Mouse (Mus musculus) limb, embryonic 13.5 days (tissue): ENCODE data around the gene Strip2. TPM values are rescaled to one million over a fixed set of nuclear protein-coding genes. Genes with fewer than 3 reads are reported as not detected.

Experiments used
- ATAC-seq: fragments of 200-750 bp; cut with Nextera tagmentation; 2 replicates; pipeline ENCODE4 v1.8.0; 2017; ENCODE audit warnings: low read depth, moderate number of reproducible peaks, moderate TSS enrichment; ENCODE audit not compliant: low FRiP score
- H3K27ac ChIP-seq: fragments of 300-500 bp; sonication (generic); 2 replicates; pipeline ENCODE4 v1.5.1; 2015; ENCODE audit warnings: inconsistent platforms, mild to moderate bottlenecking, moderate library complexity
- H3K27me3 ChIP-seq: fragments of 300-500 bp; sonication (generic); 2 replicates; pipeline ENCODE4 v1.6.1; 2015; ENCODE audit warnings: mild to moderate bottlenecking, inconsistent platforms
- H3K36me3 ChIP-seq: fragments of 300-500 bp; sonication (generic); 2 replicates; pipeline ENCODE4 v1.6.1; 2015; ENCODE audit warnings: inconsistent platforms, mild to moderate bottlenecking, moderate library complexity
- H3K4me1 ChIP-seq: fragments of 300-500 bp; sonication (generic); 2 replicates; pipeline ENCODE4 v1.6.1; 2015; ENCODE audit warnings: inconsistent platforms
- H3K4me2 ChIP-seq: fragments of 300-500 bp; sonication (generic); replicated peaks from 2 replicates; pipeline ENCODE4 v1.6.1; 2015; ENCODE audit warnings: inconsistent platforms, mild to moderate bottlenecking, moderate library complexity
- H3K4me3 ChIP-seq: fragments of 300-500 bp; sonication (generic); 2 replicates; pipeline ENCODE4 v1.5.1; 2015; ENCODE audit warnings: moderate library complexity, mild to moderate bottlenecking, inconsistent platforms
- H3K9ac ChIP-seq: fragments of 300-500 bp; sonication (generic); 2 replicates; pipeline ENCODE4 v1.6.1; 2015; ENCODE audit warnings: mild to moderate bottlenecking, inconsistent platforms
- H3K9me3 ChIP-seq: fragments of 300-500 bp; sonication (generic); 2 replicates; pipeline ENCODE4 v1.6.1; 2016; ENCODE audit warnings: inconsistent platforms
- WGBS: fragments of 180-500 bp; shearing (Covaris S2); methylation state at CpG from one replicate; pipeline ENCODE4 v1.1.7; 2015; 5-methylcytosine and 5-hydroxymethylcytosine counted together
- polyA plus RNA-seq: library from polyadenylated mRNA; unstranded; fragments of >200 nt; fragmentation: Nextera tagmentation; extraction: Ambion mirVana; gene quantifications from 2 replicates; pipeline ENCODE4 v1.2.1, GENCODE M21; 2015

Strip2 gene
- polyA plus RNA-seq, 1 experiment from 2014 or later = 3.7 TPM

DNA sequence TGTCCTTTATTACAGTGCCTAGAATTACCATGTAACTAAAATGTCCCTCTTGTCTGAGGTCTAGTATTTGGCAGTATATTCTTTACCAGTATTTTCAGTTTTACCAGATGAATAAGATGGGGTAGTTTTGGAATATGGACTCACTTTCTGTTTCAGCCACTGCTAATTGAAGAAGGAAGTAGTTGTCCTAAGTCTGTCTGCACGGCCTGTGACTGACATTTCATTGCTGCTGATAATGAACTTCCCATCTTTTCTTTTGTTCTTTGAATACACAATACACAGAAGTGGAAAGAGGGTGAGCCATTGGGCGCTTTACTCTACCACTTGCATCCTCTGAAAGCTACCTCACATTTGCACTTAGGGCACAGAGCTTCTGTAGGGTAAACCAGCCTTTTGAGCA lies 14.6 kb upstream of the Strip2 start:
- WGBS = 83% methylated on average over 2 of the region's 2 CpGs
- no peak overlapping the region for H3K27ac ChIP-seq
- no peaks in the 10 kb centered on the region for H3K9me3 ChIP-seq
- H3K4me2 ChIP-seq = no peak overlapping the region
- H3K27me3 ChIP-seq = no peaks in the 10 kb centered on the region
- H3K36me3 ChIP-seq = peaks cover 47% of the 10 kb centered on the region
- H3K9ac ChIP-seq = no peak overlapping the region
- H3K4me3 ChIP-seq = no peak overlapping the region
- no peaks in the 10 kb centered on the region for H3K4me1 ChIP-seq
- ATAC-seq = no peak

DNA sequence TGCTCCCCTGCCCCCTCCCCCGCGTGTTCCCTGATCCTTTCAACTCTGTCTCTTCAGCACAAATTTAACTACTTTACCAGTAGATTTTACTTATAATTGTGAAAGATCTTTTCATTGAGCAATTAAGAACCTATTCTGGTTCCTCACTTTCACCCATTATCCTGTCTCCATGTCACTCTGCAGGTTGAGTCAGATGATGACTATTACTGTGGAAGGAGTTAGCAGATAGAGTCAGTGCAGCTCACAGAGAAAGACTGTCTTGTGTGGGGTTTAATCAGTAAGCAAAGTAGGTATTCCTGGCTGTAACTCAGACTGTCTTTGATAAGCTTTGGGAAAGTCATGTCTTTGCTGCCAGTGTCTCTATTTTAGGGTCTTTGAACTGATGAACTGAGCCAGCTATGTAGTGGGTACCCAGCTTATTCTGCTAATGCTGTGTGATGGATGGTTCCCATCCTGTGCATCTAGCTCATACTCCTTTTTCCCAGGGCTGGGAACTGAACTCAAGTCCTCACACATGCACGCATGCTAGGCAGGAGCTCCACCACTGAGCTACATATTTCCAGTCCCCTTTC lies 13.4 kb upstream of the Strip2 start:
- Histone ChIP-seq H3K4me3 (no peak overlapping the region), H3K4me1 (no peaks in the 10 kb centered on the region), H3K27me3 (no peaks in the 10 kb centered on the region), H3K27ac (no peak overlapping the region), H3K9me3 (no peaks in the 10 kb centered on the region), H3K9ac (no peak overlapping the region), H3K36me3 (peaks cover 43% of the 10 kb centered on the region), H3K4me2 (no peak overlapping the region)
- ATAC-seq = no peak
- 92% methylated on average over 3 of the region's 3 CpGs for WGBS

DNA sequence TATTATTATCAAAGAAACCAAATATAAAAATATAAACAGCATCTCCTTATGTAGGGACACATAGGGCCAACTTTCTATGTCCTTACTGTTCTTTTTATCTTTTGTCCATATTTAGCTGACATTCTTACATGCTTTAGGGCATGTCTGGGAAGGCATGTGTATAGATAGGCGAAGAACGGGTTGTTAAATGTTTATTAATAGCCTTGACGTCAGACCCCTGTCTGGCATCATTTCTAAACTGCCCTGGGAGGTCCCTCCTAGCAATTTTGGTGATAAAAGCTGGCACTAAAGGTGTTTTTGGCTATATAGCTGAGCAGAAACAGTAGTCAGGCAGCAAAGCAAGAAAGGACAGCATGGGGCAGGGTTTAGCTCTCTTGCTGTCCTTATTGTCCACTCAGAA lies 12.5 kb upstream of the Strip2 start:
- Histone ChIP-seq H3K4me3 (no peak overlapping the region), H3K36me3 (peaks cover 50% of the 10 kb centered on the region), H3K27ac (no peak overlapping the region), H3K9me3 (no peaks in the 10 kb centered on the region), H3K9ac (no peak overlapping the region), H3K4me1 (no peaks in the 10 kb centered on the region), H3K27me3 (no peaks in the 10 kb centered on the region), H3K4me2 (no peak overlapping the region)
- ATAC-seq = no peak
- WGBS = 59% methylated on average over 3 of the region's 3 CpGs

DNA sequence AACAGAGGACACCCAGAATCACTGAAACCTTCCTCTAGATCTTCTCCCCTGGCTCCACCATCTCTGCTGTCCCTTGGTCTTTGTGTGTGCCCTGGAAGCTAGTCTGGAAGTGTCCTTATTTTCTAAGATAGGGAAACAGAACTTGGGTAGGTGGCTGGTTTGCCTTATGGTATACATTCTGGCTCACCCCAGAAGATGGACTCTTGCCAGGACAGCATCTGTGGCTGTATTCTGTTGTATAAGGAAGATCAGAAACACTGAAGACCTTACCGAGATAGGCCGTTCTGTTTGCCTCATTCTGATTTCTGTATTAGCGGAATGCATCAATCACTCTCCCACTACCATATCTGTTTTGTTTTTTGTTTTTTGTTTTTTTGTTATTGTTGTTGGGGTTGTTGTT lies 6.2 kb upstream of the Strip2 start:
- no peak for ATAC-seq

DNA sequence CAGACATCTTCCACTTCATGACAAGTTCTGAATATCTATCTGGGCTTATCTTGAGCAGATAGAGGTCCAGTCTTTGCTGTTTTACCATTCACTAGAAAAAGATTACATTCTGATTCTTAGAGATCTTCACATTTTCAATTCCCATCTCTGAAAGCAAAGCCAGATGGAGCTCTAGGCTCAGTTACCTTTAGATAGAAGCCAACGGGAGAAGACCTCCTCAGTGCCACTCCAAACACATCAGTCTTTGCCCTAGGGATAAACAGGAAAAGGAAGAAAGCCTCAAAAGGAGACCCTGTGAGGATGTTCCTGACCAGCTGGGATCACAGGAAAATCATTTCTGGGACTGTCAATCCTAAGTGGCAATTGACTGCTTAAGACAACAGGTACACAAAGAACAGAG lies 3.1 kb upstream of the Strip2 start:
- no peak overlapping the region for H3K27ac ChIP-seq
- no peak for ATAC-seq
- no peak overlapping the region for H3K4me2 ChIP-seq
- 33% methylated on average over 1 of the region's 1 CpGs for WGBS
- H3K9me3 ChIP-seq = no peaks in the 10 kb centered on the region
- H3K27me3 ChIP-seq = peaks cover 26% of the 10 kb centered on the region
- no peak overlapping the region for H3K4me3 ChIP-seq
- H3K36me3 ChIP-seq = peaks cover 27% of the 10 kb centered on the region
- H3K4me1 ChIP-seq = peaks cover 12% of the 10 kb centered on the region
- H3K9ac ChIP-seq = no peak overlapping the region

More for the DNA sequence above, 6.2 kb upstream of the Strip2 start:
- peaks cover 8% of the 10 kb centered on the region for H3K27me3 ChIP-seq
- 90% methylated on average over 3 of the region's 3 CpGs for WGBS
- peaks cover 42% of the 10 kb centered on the region for H3K36me3 ChIP-seq
- H3K4me1 ChIP-seq = no peaks in the 10 kb centered on the region
- H3K4me3 ChIP-seq = no peak overlapping the region
- H3K9me3 ChIP-seq = no peaks in the 10 kb centered on the region
- H3K4me2 ChIP-seq = no peak overlapping the region
- H3K27ac ChIP-seq = no peak overlapping the region
- H3K9ac ChIP-seq = no peak overlapping the region

DNA sequence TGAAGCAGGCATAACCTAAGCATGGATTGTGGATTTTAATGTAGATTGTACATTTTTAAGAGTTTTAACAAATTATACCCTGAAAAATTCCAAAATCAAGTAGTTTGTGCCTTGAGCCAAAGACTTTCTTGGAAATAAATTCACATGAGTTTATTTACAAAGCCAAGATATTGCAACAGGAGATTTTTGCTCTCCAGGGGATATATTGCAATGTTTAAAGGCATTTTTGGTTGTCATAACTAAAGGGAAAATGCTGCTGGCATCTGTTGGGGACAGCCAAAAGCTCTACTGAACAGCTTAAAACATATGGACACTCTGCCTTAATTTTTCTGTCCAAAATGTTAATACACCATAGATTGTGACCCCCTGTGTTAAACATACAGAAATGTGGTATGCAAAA lies 2.7 kb upstream of the Strip2 start:
- H3K36me3 ChIP-seq = peaks cover 22% of the 10 kb centered on the region
- no peak overlapping the region for H3K27ac ChIP-seq
- no peaks in the 10 kb centered on the region for H3K9me3 ChIP-seq
- H3K4me3 ChIP-seq = no peak overlapping the region
- peaks cover 12% of the 10 kb centered on the region for H3K4me1 ChIP-seq
- no peak overlapping the region for H3K4me2 ChIP-seq
- H3K9ac ChIP-seq = no peak overlapping the region
- ATAC-seq = no peak
- peaks cover 31% of the 10 kb centered on the region for H3K27me3 ChIP-seq

DNA sequence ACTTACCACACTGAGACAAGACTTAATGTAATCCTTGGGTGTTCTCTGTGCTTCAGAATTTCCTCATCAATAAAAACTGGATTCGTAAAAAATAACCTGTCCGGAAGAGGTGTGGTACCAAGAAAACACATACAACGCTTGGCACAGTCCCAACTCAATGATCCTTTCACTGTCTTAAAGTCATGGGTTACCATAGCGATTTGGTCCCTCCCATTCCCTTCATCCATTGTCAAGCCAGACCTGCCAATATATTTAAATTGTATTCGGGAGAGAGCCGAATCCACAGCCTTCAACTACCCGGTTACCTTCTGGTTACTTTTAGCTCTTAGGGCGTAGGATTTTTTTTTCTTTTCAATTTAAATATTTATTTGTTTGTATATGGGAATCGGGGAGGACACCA lies 976 bp upstream of the Strip2 start:
- ATAC-seq = no peak
- WGBS = 40% methylated on average over 9 of the region's 9 CpGs
- no peak overlapping the region for H3K4me2 ChIP-seq
- peaks cover 6% of the 10 kb centered on the region for H3K36me3 ChIP-seq
- H3K27ac ChIP-seq = no peak overlapping the region
- no peak overlapping the region for H3K4me3 ChIP-seq
- H3K9me3 ChIP-seq = no peaks in the 10 kb centered on the region
- H3K9ac ChIP-seq = no peak overlapping the region
- H3K27me3 ChIP-seq = peaks cover 32% of the 10 kb centered on the region
- peaks cover 12% of the 10 kb centered on the region for H3K4me1 ChIP-seq

DNA sequence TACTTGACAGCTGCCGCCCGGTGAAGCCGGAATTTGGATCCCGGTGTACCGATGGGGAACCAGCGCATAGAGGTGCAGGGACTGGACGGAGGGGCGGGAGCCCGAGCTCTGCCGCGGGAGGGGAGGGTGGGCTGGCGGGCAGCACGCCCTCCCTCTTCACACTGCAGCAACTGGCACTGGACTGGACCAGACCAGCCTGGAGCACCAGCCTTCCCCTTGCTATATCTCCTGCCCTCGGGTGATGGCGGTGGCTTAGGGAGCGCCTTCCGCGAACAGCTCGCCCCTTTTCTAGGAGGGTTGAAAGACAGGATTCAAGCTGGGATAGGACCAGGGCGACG lies 540 bp downstream of the Strip2 start:
- Histone ChIP-seq H3K9ac (peak overlapping the region; percentile 66), H3K4me1 (peaks cover 12% of the 10 kb centered on the region), H3K27ac (no peak overlapping the region), H3K9me3 (no peaks in the 10 kb centered on the region), H3K4me3 (peak overlapping the region; percentile 78), H3K36me3 (no peaks in the 10 kb centered on the region), H3K4me2 (peak overlapping the region; percentile 92), H3K27me3 (peaks cover 32% of the 10 kb centered on the region)
- peak; percentile 75 for ATAC-seq
- under 1% methylated on average over 21 of the region's 21 CpGs for WGBS

DNA sequence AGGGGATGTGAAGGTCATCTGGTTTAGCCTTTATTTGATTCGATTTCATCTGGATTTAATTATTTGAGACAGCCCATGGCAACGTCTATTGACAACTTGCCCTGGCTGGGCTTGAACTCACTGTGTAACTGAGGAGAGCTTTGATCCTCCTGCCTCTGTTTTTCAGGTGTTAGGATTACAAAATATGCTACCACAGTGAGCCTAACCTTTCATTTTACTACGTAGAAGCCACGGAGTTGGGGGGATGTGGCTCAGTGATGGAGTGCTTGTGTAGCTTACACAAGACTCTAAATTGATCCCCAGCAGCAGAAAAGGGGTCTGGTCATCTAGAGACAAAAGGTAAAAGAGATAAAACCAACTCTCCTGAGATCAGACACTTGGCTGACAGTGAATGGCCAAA lies 1.1 kb downstream of the Strip2 start:
- no peaks in the 10 kb centered on the region for H3K36me3 ChIP-seq
- 27% methylated on average over 4 of the region's 4 CpGs for WGBS
- H3K27ac ChIP-seq = no peak overlapping the region
- peak overlapping the region; percentile 78 for H3K4me3 ChIP-seq
- no peaks in the 10 kb centered on the region for H3K9me3 ChIP-seq
- ATAC-seq = no peak
- no peak overlapping the region for H3K9ac ChIP-seq
- peaks cover 32% of the 10 kb centered on the region for H3K27me3 ChIP-seq
- H3K4me1 ChIP-seq = peaks cover 12% of the 10 kb centered on the region
- peak overlapping the region; percentile 92 for H3K4me2 ChIP-seq

DNA sequence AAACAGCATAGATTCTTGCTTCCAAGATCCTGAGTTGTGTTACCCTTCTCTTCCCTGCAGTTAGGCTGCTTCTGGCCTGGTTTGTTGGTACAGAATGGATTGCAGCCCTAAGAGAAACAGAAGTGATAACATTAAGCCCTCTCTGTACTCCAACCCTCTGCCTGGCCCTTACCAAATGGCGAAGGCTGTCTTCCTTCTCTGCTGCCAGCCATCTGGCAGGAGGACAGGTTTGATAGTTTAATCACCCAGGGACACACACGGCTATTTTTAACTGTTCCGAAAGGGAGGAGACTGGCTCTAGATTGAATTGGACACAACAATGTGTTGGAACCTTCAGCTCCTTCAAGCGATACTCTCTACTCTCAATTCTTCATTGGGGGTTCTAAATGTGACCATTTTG lies 6.7 kb downstream of the Strip2 start:
- Histone ChIP-seq H3K27ac (no peak overlapping the region), H3K9ac (no peak overlapping the region), H3K4me2 (no peak overlapping the region), H3K4me3 (no peak overlapping the region), H3K4me1 (no peaks in the 10 kb centered on the region), H3K36me3 (no peaks in the 10 kb centered on the region), H3K27me3 (peaks cover 7% of the 10 kb centered on the region; the same call in 1 of the 2 replicates), H3K9me3 (no peaks in the 10 kb centered on the region)
- WGBS = 62% methylated on average over 4 of the region's 4 CpGs
- no peak for ATAC-seq

DNA sequence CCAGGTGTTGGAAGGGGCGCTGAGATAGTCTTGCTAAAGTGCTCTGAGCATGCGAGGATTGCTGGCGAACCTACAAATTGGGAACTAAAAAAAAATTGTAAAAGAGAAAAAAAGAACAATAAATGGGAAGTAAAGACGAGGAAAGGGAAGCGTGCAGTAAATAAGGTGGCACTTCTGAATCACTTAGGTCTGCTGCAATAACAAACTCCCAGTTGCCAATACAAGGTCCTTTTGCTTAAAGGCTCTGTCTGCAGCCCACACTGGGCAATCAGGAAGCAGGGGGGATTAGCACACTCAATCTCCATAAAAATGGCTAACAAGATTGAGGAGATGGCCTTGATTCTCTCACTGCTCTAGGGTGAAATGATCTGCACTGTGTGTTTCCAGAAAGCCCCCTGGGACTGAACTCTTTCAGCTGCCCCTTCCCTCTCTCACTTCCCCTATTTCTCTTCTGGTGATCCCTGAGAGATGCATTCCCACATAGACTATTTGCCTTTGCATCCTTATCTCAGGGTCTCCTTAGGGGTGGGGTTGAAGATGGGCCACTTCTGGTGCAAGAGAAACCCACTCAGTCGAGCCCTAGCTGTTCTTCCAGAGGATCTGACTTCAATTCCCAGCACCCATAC lies 8.9 kb downstream of the Strip2 start:
- H3K4me3 ChIP-seq = no peak overlapping the region
- H3K27ac ChIP-seq = no peak overlapping the region
- no peak for ATAC-seq
- H3K4me2 ChIP-seq = no peak overlapping the region
- no peaks in the 10 kb centered on the region for H3K4me1 ChIP-seq
- 53% methylated on average over 6 of the region's 6 CpGs for WGBS
- no peaks in the 10 kb centered on the region for H3K27me3 ChIP-seq
- H3K9me3 ChIP-seq = no peaks in the 10 kb centered on the region
- H3K9ac ChIP-seq = no peak overlapping the region
- H3K36me3 ChIP-seq = no peaks in the 10 kb centered on the region

DNA sequence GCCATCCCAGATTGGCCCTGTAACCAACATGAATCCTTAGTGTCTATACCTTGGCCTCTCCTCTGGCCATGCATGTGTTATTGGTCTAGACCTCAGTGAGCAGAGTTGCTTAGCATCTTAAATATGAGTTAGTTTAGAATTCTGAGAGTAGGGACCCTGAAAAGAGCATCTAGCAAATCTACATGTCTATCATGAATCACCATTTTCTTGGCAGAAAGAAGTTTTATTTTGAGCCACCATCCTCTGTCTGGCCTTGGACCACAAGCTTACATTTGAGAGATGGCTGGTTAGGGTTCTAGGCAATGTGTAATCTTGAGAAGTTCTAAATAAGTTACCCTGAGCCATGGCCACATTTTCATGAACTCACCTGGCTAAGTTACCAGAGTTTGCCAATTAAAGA lies 13.3 kb downstream of the Strip2 start:
- Histone ChIP-seq H3K4me2 (no peak overlapping the region), H3K9me3 (no peaks in the 10 kb centered on the region), H3K4me1 (no peaks in the 10 kb centered on the region), H3K27ac (no peak overlapping the region), H3K36me3 (no peaks in the 10 kb centered on the region), H3K27me3 (no peaks in the 10 kb centered on the region), H3K4me3 (no peak overlapping the region), H3K9ac (no peak overlapping the region)
- ATAC-seq = no peak

DNA sequence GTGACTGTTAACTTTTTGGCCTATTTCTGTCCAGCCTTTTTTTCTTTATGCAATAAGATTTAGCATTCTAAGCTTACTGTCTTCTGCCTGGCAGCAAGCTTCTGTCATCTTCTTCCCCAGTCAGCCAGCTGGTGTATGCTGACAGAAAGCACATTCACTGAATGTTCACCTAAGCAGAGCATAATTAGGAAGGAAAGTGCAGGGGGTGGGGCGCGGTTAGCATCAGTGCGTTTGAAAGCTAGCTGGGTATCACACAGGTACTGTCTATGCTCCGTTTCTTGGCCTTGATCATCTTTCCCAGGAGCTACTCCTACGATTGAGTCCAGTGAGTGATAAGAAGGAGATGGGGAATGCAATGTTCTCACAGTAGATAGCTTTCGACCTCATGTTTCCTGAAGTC lies 13.9 kb downstream of the Strip2 start:
- no peak for ATAC-seq
- no peak overlapping the region for H3K9ac ChIP-seq
- H3K9me3 ChIP-seq = no peaks in the 10 kb centered on the region
- 80% methylated on average over 6 of the region's 6 CpGs for WGBS
- no peak overlapping the region for H3K4me3 ChIP-seq
- H3K27me3 ChIP-seq = no peaks in the 10 kb centered on the region
- no peak overlapping the region for H3K4me2 ChIP-seq
- no peaks in the 10 kb centered on the region for H3K4me1 ChIP-seq
- no peaks in the 10 kb centered on the region for H3K36me3 ChIP-seq
- no peak overlapping the region for H3K27ac ChIP-seq
